Mouse (Mus musculus) right cerebral cortex, adult 2 months (tissue): ENCODE data around the gene Insl3.
A peak's percentile ranks its signal among the peaks of the same experiment; 100 is the strongest.
"Not testable (repeated sequence)": the region's sequence is repeated elsewhere in the genome, so short reads cannot be mapped to it uniquely, and the experiment has no call there.

Experiments used
- DNase-seq, 2 experiments: peaks; one replicate each; pipeline ENCODE4 v3.0.0; 2021 to 2022; ENCODE audit warnings: low spot score in 2 of 2

Insl3 gene

GRCm38 (mm10) chr8:71676803-71677202 lies 12.2 kb upstream of the Insl3 start:
- DNase-seq, result no peak

DNA sequence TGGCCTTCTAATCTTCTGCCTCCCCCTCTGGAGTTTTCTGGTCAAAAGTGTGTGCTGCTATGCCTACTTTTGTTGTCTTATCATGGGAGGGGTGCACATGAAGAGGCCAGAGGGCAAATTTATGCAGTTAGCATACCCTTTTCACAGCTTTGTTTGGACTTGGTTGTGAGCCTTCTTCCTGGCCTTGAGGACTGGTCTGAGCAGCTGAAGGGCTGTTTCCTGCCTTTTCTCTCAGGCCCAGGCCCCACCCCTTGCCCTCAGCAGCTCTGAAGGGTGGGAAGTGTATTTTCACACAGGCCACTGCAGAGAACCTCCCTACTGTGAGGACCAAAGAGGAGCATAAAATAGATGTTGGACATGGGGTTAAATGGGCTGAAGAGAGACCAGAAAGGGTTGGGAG lies 11.5 kb upstream of the Insl3 start:
- DNase-seq, result no peak

GRCm38 (mm10) chr8:71678216-71678615 lies 10.8 kb upstream of the Insl3 start:
- no peak for DNase-seq

DNA sequence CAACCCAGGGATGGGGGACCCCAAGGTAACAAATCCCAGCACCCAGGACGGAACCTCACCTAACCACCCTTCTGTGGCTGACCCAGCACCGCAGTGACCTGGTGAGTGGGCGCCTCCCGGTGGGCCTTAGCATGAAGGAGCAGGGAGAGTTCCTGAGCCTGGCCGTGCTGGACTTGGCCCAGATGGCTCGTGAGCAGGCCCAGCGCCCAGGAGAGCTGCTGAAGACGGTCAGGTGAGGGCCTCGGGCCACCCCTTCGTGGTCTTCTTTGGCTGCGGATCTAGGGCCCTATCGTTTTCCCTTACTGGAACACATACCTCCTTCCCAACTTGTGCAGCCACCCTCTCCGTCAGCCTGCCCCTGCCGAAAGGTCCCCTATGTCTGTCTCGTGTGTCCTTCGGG lies 9.9 kb upstream of the Insl3 start:
- DNase-seq, result no peak

- DNase-seq, result no peak
Observed at GRCm38 (mm10) chr8:71679550-71680168, 9.4 kb upstream of the Insl3 start.

GRCm38 (mm10) chr8:71680471-71680870 lies 8.5 kb upstream of the Insl3 start:
- no peak for DNase-seq

DNA sequence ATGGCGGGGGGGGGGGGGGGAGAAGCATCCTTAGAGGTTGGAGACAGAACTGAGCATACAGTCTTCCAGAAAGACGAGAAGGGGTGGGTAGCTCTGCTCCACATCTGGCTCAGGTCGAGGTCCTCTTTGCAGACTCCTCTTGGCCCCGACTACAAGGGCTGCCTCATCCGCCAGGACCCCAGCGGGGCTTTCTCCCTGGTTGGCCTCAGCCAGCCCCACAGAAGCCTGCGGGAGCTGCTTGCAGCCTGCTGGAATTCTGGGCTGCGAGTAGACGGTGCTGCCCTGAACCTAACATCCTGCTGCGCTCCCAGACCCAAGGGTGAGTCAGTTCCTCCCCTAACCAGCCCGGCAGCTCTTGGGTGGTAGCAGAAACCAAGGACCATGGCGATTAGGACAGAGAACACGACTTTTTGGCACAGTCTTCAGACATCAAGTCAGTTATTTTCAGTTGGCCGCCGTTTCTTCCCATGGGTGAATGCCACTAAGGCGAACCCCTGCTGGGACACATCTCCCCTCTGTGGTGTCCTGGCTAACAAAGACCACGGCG lies 7.6 kb upstream of the Insl3 start:
- DNase-seq, result no peak

DNA sequence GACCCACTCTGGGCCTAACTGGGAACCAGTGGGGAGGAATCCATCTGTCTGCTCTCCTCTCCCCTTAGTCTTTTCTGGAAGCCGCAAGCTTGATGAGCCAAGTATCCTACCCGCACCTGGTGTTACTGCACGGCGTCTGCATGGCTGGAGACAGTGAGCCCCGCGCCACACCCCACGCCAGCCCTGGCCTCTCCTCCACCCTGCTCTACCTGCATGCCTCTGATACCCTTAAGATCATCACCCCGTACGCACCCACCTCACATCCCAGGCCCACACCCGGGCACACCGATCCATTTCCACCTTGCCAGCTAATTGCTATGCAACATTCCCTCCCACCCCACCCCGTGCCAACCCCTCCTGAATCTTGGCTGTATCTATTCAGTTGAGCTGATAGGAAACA lies 6.2 kb upstream of the Insl3 start:
- no peak for DNase-seq

- no peak for DNase-seq
Observed at GRCm38 (mm10) chr8:71684701-71685100, 4.3 kb upstream of the Insl3 start.

GRCm38 (mm10) chr8:71685573-71685972 lies 3.4 kb upstream of the Insl3 start:
- DNase-seq, result no peak

DNA sequence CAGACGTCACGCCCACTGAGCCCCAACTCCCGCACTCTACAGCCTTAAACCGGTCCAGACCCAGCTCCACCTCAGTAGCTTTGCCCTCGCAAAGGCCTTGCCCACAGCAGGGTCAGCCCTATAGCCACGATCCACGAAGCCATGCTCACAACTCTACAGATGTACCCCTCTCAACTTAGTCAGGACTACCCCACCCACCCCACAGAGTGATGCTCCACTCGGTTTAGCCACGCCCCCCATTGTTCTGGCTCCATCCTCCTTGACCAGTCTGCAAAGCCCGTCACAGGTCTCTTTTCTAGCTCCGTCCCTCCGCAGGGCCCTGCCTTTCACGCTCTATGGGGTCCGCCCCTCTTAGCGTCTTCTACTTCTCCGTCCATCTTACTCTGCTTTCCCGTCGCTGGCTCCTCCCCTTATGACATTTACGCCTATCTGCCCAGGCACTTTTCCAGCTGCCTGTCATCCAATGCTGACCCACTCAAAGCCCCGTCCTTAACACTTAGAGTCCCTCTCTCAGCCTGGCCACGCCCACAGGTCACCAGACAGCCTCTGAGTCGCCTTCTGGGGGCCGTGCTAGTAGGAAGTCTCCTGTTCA lies 2.8 kb upstream of the Insl3 start:
- DNase-seq, result no peak

- DNase-seq, result no peak
Observed at GRCm38 (mm10) chr8:71687616-71688015, 1.4 kb upstream of the Insl3 start.

DNA sequence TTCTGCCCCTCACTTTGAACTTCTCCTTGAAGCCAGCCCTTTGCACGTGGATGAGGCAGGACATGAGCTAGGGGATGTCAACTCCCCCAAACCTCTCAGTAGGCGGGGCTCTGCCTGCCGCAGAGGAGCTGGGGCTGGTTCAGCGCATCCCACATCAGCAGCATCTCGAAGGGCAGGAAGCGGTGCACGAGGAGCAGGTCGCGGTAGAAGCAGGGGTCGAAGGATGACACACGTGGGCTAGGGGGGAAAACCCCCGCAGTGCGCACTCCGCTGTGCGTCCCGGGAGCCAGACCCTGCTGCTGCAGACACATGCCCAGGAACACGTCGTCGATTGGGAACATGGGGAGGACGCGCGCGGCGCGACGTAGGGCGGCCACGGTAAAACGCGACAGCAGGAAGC lies 3.5 kb downstream of the Insl3 start:
- no peak for DNase-seq

DNA sequence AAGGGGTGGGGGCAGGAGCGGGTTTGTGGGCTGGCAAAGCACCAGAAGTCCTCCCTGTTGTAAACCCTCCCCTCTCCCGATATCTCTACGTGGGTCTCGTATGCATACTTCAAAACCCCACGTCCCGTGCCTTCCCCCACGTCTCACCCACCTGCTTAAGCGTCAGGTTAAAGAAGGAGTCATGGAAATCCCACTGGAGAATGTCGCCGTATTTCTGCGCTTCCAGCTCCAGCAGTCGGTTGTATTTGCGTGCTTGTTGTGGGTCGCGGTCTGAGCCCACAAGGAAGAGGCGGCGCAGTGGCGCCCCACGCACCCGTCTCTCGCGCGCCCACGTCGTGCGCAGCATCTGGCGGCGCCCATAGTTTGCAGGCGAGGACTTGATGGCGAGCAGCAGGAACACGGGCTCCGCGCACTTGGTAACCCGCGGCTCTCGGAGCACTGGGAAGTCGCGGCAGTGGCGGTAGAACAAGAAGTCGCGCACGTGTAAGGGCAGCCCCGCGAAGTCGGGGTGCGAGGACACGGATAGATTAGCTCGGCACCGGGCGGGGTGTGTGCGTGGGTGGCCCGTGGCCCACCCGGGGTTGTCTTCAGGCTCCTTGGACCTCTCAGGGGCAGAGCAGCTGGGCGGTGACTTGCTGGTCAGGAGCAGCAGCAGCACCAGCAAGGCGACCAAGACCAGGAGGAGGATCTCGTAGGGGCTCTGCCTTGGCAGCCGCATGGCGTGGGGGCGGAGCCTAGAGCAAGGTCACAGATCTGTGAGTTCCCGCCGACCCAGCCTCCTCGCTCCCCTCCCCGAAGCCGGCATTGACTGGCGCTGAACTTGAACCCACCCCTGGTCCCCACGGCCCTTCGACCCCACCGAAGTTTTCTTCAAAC lies 4.4 kb downstream of the Insl3 start:
- DNase-seq, result no peak

GRCm38 (mm10) chr8:71695456-71695855 lies 6.4 kb downstream of the Insl3 start:
- DNase-seq, result not testable (repeated sequence)

DNA sequence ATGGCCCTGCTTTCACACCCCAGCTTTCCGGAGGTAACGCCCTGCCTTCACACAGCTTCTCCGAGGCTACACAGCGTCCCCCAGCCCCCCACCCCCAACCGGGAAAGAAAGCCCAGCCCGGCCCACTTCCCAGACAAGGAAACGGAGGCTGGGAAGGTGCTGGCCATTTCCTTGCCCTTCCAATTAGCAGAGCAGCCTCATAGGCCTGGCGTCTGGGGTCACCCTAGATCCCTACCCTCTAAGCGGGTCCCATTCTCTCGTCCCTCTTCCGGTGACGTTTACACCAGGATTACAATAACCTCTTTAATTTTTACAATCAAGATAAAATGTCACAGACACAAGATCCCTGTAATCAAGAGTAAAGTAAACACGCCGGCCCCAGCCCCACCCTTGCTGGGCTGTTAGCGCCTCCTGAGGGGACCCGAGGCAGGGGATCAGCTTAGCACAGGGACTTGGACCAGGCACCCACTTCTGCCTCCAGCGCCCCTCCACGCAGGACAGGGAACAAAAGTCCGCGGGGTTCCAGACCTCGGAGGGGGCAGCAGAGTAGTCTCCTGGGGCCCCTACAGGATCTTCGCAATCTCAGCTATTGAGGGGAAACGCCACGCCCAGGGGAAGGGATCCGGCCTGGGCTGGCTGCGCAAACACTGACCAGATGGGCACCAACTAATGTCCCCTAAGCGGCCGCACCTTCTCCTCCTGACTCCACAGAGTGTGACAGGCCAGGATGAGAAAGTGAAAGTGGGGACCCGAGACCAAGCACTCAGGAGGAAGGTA lies 11.7 kb downstream of the Insl3 start:
- no peak for DNase-seq

DNA sequence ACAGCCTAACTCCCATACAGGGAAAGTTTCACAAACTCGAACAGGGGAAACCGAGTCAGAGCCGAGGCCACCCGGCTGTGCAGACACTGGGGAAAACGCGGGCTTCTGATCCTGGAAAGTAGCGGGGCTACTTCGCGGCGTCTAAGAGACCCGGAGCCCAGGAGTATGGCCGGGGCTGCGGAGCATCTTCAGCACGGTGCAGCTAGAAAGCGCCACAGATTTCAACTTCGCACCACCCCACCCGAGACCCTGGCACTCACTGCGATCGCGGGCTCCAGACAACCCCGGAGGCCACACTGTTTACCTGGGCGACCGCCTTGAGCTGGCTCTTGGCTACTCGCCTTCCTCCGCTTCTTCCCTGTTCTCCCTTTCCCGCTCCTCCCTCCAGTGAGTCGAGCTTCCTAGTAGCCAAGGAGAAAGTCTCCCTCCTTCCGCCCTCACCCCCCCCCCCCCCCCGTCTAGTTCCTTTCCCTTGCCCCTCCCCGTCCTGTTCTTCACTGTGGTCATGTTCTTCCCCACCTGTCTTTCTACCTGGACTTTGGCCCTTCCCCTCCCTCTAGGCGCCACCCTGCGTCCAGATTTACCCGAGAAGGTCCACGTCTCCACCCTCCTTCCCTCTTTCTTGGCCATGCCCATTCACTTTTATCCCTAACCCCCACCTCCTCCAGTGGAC lies 12.5 kb downstream of the Insl3 start, which contains the start of gene B3gnt3:
Gene B3gnt3, minus strand, starts transcription at position 376 of the 673 bp plus-strand sequence.
- no peak for DNase-seq

- no peak for DNase-seq
Observed at GRCm38 (mm10) chr8:71702087-71702432, 13.0 kb downstream of the Insl3 start.

GRCm38 (mm10) chr8:71702923-71703322 lies 13.9 kb downstream of the Insl3 start:
- DNase-seq, result no peak

GRCm38 (mm10) chr8:71703400-71703799 lies 14.4 kb downstream of the Insl3 start:
- not testable (repeated sequence) for DNase-seq

GRCm38 (mm10) chr8:71707874-71708273 lies 18.9 kb downstream of the Insl3 start:
- DNase-seq, result peak; percentile 68 to 73
